Mouse (Mus musculus): Measurements from ENCODE around the gene Ddx42. TPM values are rescaled to one million over a fixed set of nuclear protein-coding genes. Genes with fewer than 3 reads are reported as not detected.

Ddx42 gene
- total and polyA plus RNA-seq, 2 experiments from 2014 or later, result 17.8 to 29.2 TPM

DNA sequence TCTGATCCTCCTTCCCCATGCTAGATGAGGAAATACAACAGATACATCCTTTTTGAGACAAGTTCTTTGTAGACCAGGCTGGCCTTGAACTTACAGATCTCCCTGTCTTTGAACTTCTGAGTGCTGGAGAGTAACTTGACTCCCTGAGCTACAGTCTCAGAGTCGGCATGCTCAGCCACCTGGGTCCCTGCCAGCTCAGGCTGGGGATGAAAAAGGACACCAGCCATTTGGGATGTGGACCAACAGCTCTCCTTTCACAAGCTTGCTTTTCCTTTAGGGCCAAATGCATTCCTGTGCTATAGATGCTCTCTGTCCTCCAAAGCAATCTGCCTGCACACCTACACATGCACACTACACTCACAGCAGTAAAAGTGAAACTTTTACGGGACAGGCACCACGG is 41.6 kb upstream of the Ddx42 start:
- no peaks in the 10 kb centered on the region for H3K4me1 ChIP-seq (ENCODE audit: control insufficient read depth, insufficient read depth)
- H3K27ac ChIP-seq (ENCODE audit: low read depth), result no peak overlapping the region
- WGBS, result 61% methylated on average over 3 of the region's 3 CpGs
- ATAC-seq (ENCODE audit: insufficient read depth, low read depth) (no peak), DNase-seq (ENCODE audit: low spot score) (no peak)
- H3K9ac ChIP-seq (replicated peaks; ENCODE audit: low read depth, low read length), result no peak overlapping the region
- no peaks in the 10 kb centered on the region; the same call in 1 of the 2 replicates for H3K36me3 ChIP-seq (replicated peaks; ENCODE audit: control insufficient read depth, insufficient read depth, low read length)
- TF ChIP-seq EP300 (IDR thresholded peaks at IDR 0.05; ENCODE audit: low read depth) (no peak), CTCF (IDR thresholded peaks at IDR 0.05; ENCODE audit: low read depth) (no peak)
- no peaks in the 10 kb centered on the region for H3K27me3 ChIP-seq (ENCODE audit: control insufficient read depth, insufficient read depth, low read length)
- no peak overlapping the region for H3K4me2 ChIP-seq (ENCODE audit: low read depth, low read length)
- H3K4me3 ChIP-seq (ENCODE audit: low read depth, low read length), result no peak overlapping the region
- no peaks in the 10 kb centered on the region for H3K9me3 ChIP-seq (replicated peaks; ENCODE audit: control insufficient read depth, low read length)

DNA sequence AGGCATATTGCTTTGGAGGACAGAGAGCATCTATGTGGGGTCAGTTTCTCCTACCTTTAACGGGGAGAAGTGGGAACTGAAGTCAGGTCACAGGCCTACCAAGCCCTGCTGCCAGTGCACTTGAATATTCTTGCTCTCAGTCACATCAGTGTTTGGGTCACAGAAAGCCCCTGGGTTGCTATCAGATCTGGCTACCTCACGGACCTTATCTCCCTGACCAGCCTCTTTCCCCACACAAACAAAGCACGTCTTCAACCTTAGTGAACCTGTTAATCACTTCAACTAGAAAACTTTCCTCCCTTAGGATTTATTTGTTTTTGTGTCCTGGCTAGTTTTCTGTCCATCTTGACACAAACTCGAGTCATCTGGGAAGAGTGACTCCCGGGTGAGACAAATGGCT is 40.4 kb upstream of the Ddx42 start:
- Histone ChIP-seq H3K9me3 (replicated peaks; ENCODE audit: control insufficient read depth, low read length) (no peaks in the 10 kb centered on the region), H3K27me3 (ENCODE audit: control insufficient read depth, insufficient read depth, low read length) (no peaks in the 10 kb centered on the region), H3K36me3 (replicated peaks; ENCODE audit: control insufficient read depth, insufficient read depth, low read length) (no peaks in the 10 kb centered on the region), H3K27ac (ENCODE audit: low read depth) (no peak overlapping the region), H3K4me1 (ENCODE audit: control insufficient read depth, insufficient read depth) (no peaks in the 10 kb centered on the region), H3K4me3 (ENCODE audit: low read depth, low read length) (no peak overlapping the region), H3K4me2 (ENCODE audit: low read depth, low read length) (no peak overlapping the region), H3K9ac (replicated peaks; ENCODE audit: low read depth, low read length) (no peak overlapping the region)
- TF ChIP-seq EP300 (IDR thresholded peaks at IDR 0.05; ENCODE audit: low read depth) (no peak), CTCF (IDR thresholded peaks at IDR 0.05; ENCODE audit: low read depth) (no peak)
- DNase-seq (ENCODE audit: low spot score) (no peak), ATAC-seq (ENCODE audit: insufficient read depth, low read depth) (no peak)
- 59% methylated on average over 5 of the region's 5 CpGs for WGBS

- Histone ChIP-seq H3K27ac (ENCODE audit: low read depth) (no peak overlapping the region), H3K9ac (replicated peaks; ENCODE audit: low read depth, low read length) (no peak overlapping the region), H3K36me3 (replicated peaks; ENCODE audit: control insufficient read depth, insufficient read depth, low read length) (no peaks in the 10 kb centered on the region), H3K4me1 (ENCODE audit: control insufficient read depth, insufficient read depth) (no peaks in the 10 kb centered on the region), H3K27me3 (ENCODE audit: control insufficient read depth, insufficient read depth, low read length) (no peaks in the 10 kb centered on the region), H3K4me2 (ENCODE audit: low read depth, low read length) (no peak overlapping the region), H3K4me3 (ENCODE audit: low read depth, low read length) (no peak overlapping the region), H3K9me3 (replicated peaks; ENCODE audit: control insufficient read depth, low read length) (no peaks in the 10 kb centered on the region)
- 60% methylated on average over 5 of the region's 5 CpGs for WGBS
- TF ChIP-seq CTCF (IDR thresholded peaks at IDR 0.05; ENCODE audit: low read depth) (no peak), EP300 (IDR thresholded peaks at IDR 0.05; ENCODE audit: low read depth) (no peak)
- DNase-seq (ENCODE audit: low spot score), result no peak
- no peak for ATAC-seq (ENCODE audit: insufficient read depth, low read depth)
Observed at GRCm38 (mm10) chr11:106178036-106178782, 38.5 kb upstream of the Ddx42 start.

DNA sequence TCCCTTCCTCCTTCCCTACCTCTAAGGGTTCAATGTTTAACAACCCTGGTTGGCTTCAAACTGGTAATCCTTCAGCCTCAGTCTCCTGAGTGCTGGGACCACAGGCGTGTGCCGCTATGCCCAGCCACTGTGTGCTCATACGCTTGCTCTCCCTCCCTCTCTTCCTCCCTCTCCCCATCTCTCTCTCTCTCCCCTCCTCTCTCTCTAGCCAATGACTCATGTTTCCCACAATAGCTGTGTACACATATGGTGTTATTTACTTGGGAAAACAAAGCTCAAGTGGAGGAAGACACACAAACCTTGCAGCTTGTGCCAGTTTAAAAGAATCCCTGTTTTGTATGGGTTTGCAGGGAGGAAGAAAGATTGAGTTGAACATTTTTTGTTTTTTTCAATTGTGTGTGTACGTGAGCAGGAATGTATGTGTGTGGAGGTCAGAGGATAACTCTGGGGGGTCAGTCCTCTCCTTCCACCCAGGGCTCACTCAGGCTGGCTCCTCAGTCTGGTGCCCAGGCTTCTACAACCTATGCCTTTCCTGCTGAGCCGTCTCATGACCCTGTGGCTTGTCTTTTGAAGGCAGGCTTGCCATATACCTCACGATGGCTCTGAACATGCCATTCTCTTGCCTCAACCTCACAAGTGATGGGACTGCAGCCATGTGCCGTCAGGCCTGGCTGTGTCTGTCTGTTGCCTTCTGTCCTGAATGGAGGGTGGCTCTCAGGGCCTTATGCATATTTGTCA is 36.8 kb upstream of the Ddx42 start:
- TF ChIP-seq EP300 (IDR thresholded peaks at IDR 0.05; ENCODE audit: low read depth) (no peak), CTCF (IDR thresholded peaks at IDR 0.05; ENCODE audit: low read depth) (no peak)
- ATAC-seq (ENCODE audit: insufficient read depth, low read depth), result no peak; the same call in 1 of the 2 replicates
- no peak for DNase-seq (ENCODE audit: low spot score)
- 60% methylated on average over 7 of the region's 7 CpGs for WGBS
- Histone ChIP-seq H3K9me3 (replicated peaks; ENCODE audit: control insufficient read depth, low read length) (no peaks in the 10 kb centered on the region), H3K27me3 (ENCODE audit: control insufficient read depth, insufficient read depth, low read length) (no peaks in the 10 kb centered on the region), H3K4me1 (ENCODE audit: control insufficient read depth, insufficient read depth) (no peaks in the 10 kb centered on the region), H3K4me3 (ENCODE audit: low read depth, low read length) (no peak overlapping the region), H3K36me3 (replicated peaks; ENCODE audit: control insufficient read depth, insufficient read depth, low read length) (no peaks in the 10 kb centered on the region), H3K4me2 (ENCODE audit: low read depth, low read length) (no peak overlapping the region), H3K9ac (replicated peaks; ENCODE audit: low read depth, low read length) (no peak overlapping the region), H3K27ac (ENCODE audit: low read depth) (no peak overlapping the region)

DNA sequence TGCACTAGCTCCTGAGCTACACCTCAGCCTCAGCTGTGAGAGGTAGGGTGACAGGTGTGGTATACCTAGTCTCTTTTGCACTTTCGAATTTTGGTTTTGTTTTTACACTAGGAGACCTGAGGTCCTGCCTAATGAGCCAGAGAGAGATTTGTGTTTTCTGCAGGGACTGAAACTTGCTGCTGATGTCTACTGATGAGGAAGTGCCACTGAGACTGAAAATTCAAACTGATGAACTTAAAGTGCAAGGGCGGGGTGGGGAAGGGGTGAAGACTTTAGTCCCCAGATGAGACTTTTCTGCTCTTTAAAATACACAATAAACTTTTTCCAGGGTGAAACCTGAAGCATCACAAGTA is 36.3 kb upstream of the Ddx42 start:
- H3K4me1 ChIP-seq (ENCODE audit: control insufficient read depth, insufficient read depth), result no peaks in the 10 kb centered on the region
- no peaks in the 10 kb centered on the region for H3K9me3 ChIP-seq (replicated peaks; ENCODE audit: control insufficient read depth, low read length)
- 90% methylated on average over 2 of the region's 2 CpGs for WGBS
- H3K27ac ChIP-seq (ENCODE audit: low read depth), result no peak overlapping the region
- DNase-seq (ENCODE audit: low spot score), result no peak
- no peak overlapping the region for H3K4me2 ChIP-seq (ENCODE audit: low read depth, low read length)
- TF ChIP-seq CTCF (IDR thresholded peaks at IDR 0.05; ENCODE audit: low read depth) (no peak), EP300 (IDR thresholded peaks at IDR 0.05; ENCODE audit: low read depth) (no peak)
- no peaks in the 10 kb centered on the region for H3K27me3 ChIP-seq (ENCODE audit: control insufficient read depth, insufficient read depth, low read length)
- H3K4me3 ChIP-seq (ENCODE audit: low read depth, low read length), result no peak overlapping the region
- no peak overlapping the region for H3K9ac ChIP-seq (replicated peaks; ENCODE audit: low read depth, low read length)
- ATAC-seq (ENCODE audit: insufficient read depth, low read depth), result no peak
- 0 out of 2 replicates have a peak, but pooled peaks cover 5% of the 10 kb centered on the region for H3K36me3 ChIP-seq (replicated peaks; ENCODE audit: control insufficient read depth, insufficient read depth, low read length)

All from heart, postnatal 0 days (tissue).